Mouse (Mus musculus): ENCODE measurements at regions not wholly inside any gene's neighbourhood (a gene's known extent, or its start where the extent isn't known, plus 50 kb on each side); places are given as distances from the start of the nearest gene placed in this dataset.

DNA sequence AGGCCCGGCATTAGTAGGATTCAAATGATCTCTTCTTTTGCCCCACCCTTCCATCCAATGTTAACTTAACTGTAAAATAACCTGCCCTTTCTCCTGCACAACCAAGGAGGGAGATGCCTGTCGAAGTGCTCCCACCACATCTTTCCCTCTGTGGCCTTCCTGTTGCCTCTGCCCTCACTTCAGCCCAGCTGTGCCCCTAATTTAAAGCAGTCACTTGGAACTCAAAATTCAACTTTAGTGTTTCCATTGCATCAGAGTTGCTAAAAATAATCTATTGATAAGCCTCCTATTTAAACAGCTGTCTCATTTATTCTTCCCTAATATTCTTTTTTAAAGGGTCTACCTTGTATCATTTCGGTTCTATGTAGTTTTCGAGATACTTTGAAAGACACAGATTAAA lies 163.1 kb downstream of the Cysltr2 start:
- in situ Hi-C loops (cut with MboI; ENCODE audit: low pct_ligation_motif_present, low pct_unique_long_range_greater_than_20kb, low sequenced_read_pairs) = loop anchor here (5.0 to 10.0 kb wide), 2 partner anchors 59 to 96 kb away; no protein-coding TSS in a partner anchor
- no peaks in the 10 kb centered on the region for H3K9me3 ChIP-seq (replicated peaks; ENCODE audit: low read length)
- H3K79me2 ChIP-seq (replicated peaks; ENCODE audit: control insufficient read depth, extremely low read depth, insufficient read depth, poor library complexity, severe bottlenecking) = no peaks in the 10 kb centered on the region
- H3K4me2 ChIP-seq (ENCODE audit: insufficient read depth, low read depth, poor library complexity, severe bottlenecking) = 0 out of 2 replicates have a peak overlapping the region, but pooled peaks have one; percentile 11
- peak; percentile 70 for DNase-seq (ENCODE audit: extremely low read depth)
- no peaks in the 10 kb centered on the region for H3K36me3 ChIP-seq (replicated peaks in 1 of 2; ENCODE audit: control insufficient read depth in 1 of 2, insufficient read depth in 1 of 2, low read length in 1 of 2)
- H3K27me3 ChIP-seq (replicated peaks) = no peaks in the 10 kb centered on the region
- no peak overlapping the region for H3K4me3 ChIP-seq (replicated peaks in 1 of 3; ENCODE audit: low read depth in 2 of 3, low read length in 2 of 3, poor library complexity in 1 of 3)
- peak overlapping the region; percentile 90 for H3K27ac ChIP-seq (ENCODE audit: insufficient read depth, low read depth)
- dilution Hi-C loops (cut with MboI; ENCODE audit: extremely low pct_ligation_motif_present, extremely low pct_unique_long_range_greater_than_20kb, low sequenced_read_pairs) = no loop called here
- peak overlapping the region; percentile 35; the same call in 1 of the 2 replicates for H3K9ac ChIP-seq (ENCODE audit: insufficient read depth, low read depth)
- peaks cover 15 to 41% of the 10 kb centered on the region in 2 experiments for H3K4me1 ChIP-seq (ENCODE audit: control insufficient read depth in 1 of 2, insufficient read depth in 2 of 2)
- TF ChIP-seq CTCF (conservative IDR thresholded peaks at IDR 0.05 in 1 of 2, IDR thresholded peaks at IDR 0.05 in 1 of 2; ENCODE audit: low read depth in 2 of 2, low read length in 2 of 2) (no peak), JUND (conservative IDR thresholded peaks at IDR 0.05; ENCODE audit: low read depth, low read length) (peak; percentile 66; the same call in 1 of the 2 replicates), POLR2A (IDR thresholded peaks at IDR 0.05; ENCODE audit: low read depth, low read length) (peak; percentile 52; the same call in 1 of the 2 replicates), ETS1 (conservative IDR thresholded peaks at IDR 0.05; ENCODE audit: low read depth, low read length) (peak; percentile 97), MAX (IDR thresholded peaks at IDR 0.05; ENCODE audit: low read length) (no peak), EP300 (IDR thresholded peaks at IDR 0.05; ENCODE audit: low read length) (peak; percentile 83), MEF2A (IDR thresholded peaks at IDR 0.05; ENCODE audit: borderline replicate concordance, low read depth, low read length) (peak; percentile 98), ELF1 (IDR thresholded peaks at IDR 0.05; ENCODE audit: low read depth, low read length) (no peak), GABPA (IDR thresholded peaks at IDR 0.05; ENCODE audit: insufficient replicate concordance, low read depth, low read length) (no peak), PAX5 (IDR thresholded peaks at IDR 0.05; ENCODE audit: low read length) (no peak), CHD1 (IDR thresholded peaks at IDR 0.05; ENCODE audit: low read depth, low read length) (no peak), BHLHE40 (IDR thresholded peaks at IDR 0.05; ENCODE audit: low read depth, low read length) (peak; percentile 56), ZC3H11A (IDR thresholded peaks at IDR 0.05; ENCODE audit: low read depth, low read length) (no peak), KAT2A (IDR thresholded peaks at IDR 0.05; ENCODE audit: insufficient replicate concordance, low read length) (no peak), MAZ (IDR thresholded peaks at IDR 0.05; ENCODE audit: low read depth, low read length) (no peak; the same call in 1 of the 2 replicates), USF2 (conservative IDR thresholded peaks at IDR 0.05; ENCODE audit: low read depth, low read length) (no peak), MAFK (IDR thresholded peaks at IDR 0.05; ENCODE audit: insufficient replicate concordance, low read length) (no peak), MXI1 (IDR thresholded peaks at IDR 0.05; ENCODE audit: low read depth, low read length) (no peak), USF1 (IDR thresholded peaks at IDR 0.05; ENCODE audit: low read depth, low read length) (no peak), TCF12 (IDR thresholded peaks at IDR 0.05; ENCODE audit: low read depth, low read length) (peak; percentile 77), JUN (IDR thresholded peaks at IDR 0.05; ENCODE audit: insufficient read depth, low read depth, low read length) (peak; percentile 78), NRF1 (IDR thresholded peaks at IDR 0.05; ENCODE audit: low read depth, low read length) (no peak), IRF4 (IDR thresholded peaks at IDR 0.05; ENCODE audit: low read depth, low read length) (peak; percentile 49; the same call in 1 of the 2 replicates), HCFC1 (IDR thresholded peaks at IDR 0.05; ENCODE audit: low read depth, low read length) (no peak)
